In genomic region chr10:94380082-94380481, GRCm38 (mm10) we compare ENCODE assay signal across 16 mouse cellular contexts.
DNase-seq lines count a peak whose midpoint lies in the region; ATAC-seq and TF ChIP-seq lines count a peak whose summit lies in the region.
"Had no signal": no experiment of that assay in that cellular context is flagged by ENCODE, and none has a peak within 500 bp of the region (broad histone marks: within the 10 kb centered on the region; RNA-seq: fewer than 3 reads in every experiment).

No protein-coding gene starts in this region.

- H3K9ac ChIP-seq in forebrain, postnatal 0 days: no peak overlapping the region
- no peak overlapping the region for H3K9ac ChIP-seq in forebrain, embryonic 14.5 days (ENCODE audit: low read length)
- H3K9ac ChIP-seq: hindbrain, embryonic 15.5 days; limb, embryonic 12.5 days; neural tube, embryonic 12.5 days had no signal

- POLR2A ChIA-PET in Patski (lab: Charles Lee): no interaction called here

- TF ChIP-seq CTCF in forebrain, postnatal 0 days (IDR thresholded peaks at IDR 0.05; ENCODE audit: low read depth): peak; percentile 50
- TF ChIP-seq CTCF in left cerebral cortex, adult 2 months (IDR thresholded peaks at IDR 0.05): peak; percentile 31
- peak; percentile 56 for TF ChIP-seq CTCF in Patski (IDR thresholded peaks at IDR 0.05)

- no peaks in the 10 kb centered on the region for H3K9me3 ChIP-seq in forebrain, postnatal 0 days (ENCODE audit: low read length)
- peaks cover 1% of the 10 kb centered on the region; the same call in 1 of the 2 replicates for H3K9me3 ChIP-seq in forebrain, embryonic 14.5 days (replicated peaks; ENCODE audit: control insufficient read depth, low read length)
- H3K9me3 ChIP-seq: hindbrain, embryonic 15.5 days had no signal

- in situ Hi-C loops in Patski (cut with MboI; ENCODE audit: low pct_unique_long_range_greater_than_20kb): no loop called here

- intact Hi-C loops in left cerebral cortex, adult 2 months (cut with DNase I): no loop called here

- H3K4me1 ChIP-seq in forebrain, postnatal 0 days (ENCODE audit: insufficient read depth): peaks cover 7% of the 10 kb centered on the region; the same call in 1 of the 2 replicates
- no peaks in the 10 kb centered on the region for H3K4me1 ChIP-seq in forebrain, embryonic 14.5 days (ENCODE audit: control insufficient read depth, insufficient read depth, low read length)
- H3K4me1 ChIP-seq: limb, embryonic 12.5 days had no signal

- ATAC-seq in forebrain, postnatal 0 days: no peak
- no peak for ATAC-seq in forebrain, embryonic 14.5 days
- no peak for ATAC-seq in Patski

- no peaks in the 10 kb centered on the region for H3K36me3 ChIP-seq in forebrain, postnatal 0 days (ENCODE audit: insufficient read depth)
- H3K36me3 ChIP-seq in forebrain, embryonic 14.5 days (ENCODE audit: control insufficient read depth, insufficient read depth, low read length): no peaks in the 10 kb centered on the region
- H3K36me3 ChIP-seq: hindbrain, embryonic 15.5 days; limb, embryonic 12.5 days had no signal

- no peak overlapping the region for H3K27ac ChIP-seq in forebrain, postnatal 0 days (ENCODE audit: low read depth, low read length)
- H3K27ac ChIP-seq in forebrain, embryonic 14.5 days (ENCODE audit: low read depth, low read length): no peak overlapping the region
- H3K27ac ChIP-seq in left cerebral cortex, adult 2 months: no peak overlapping the region
- H3K27ac ChIP-seq: hindbrain, embryonic 15.5 days; limb, embryonic 12.5 days; neural tube, embryonic 12.5 days had no signal

- H3K27me3 ChIP-seq in forebrain, postnatal 0 days (ENCODE audit: insufficient read depth, low read length): no peaks in the 10 kb centered on the region
- H3K27me3 ChIP-seq in forebrain, embryonic 14.5 days (replicated peaks; ENCODE audit: control insufficient read depth, insufficient read depth, low read length): no peaks in the 10 kb centered on the region
- no peaks in the 10 kb centered on the region for H3K27me3 ChIP-seq in Patski
- H3K27me3 ChIP-seq: hindbrain, embryonic 15.5 days; limb, embryonic 12.5 days; neural tube, embryonic 12.5 days had no signal

- 78% methylated on average over 2 of the region's 2 CpGs for WGBS in forebrain, postnatal 0 days
- 91% methylated on average over 2 of the region's 2 CpGs for WGBS in forebrain, embryonic 14.5 days

- no peak overlapping the region for H3K4me2 ChIP-seq in forebrain, postnatal 0 days (ENCODE audit: low read depth)
- no peak overlapping the region for H3K4me2 ChIP-seq in forebrain, embryonic 14.5 days (ENCODE audit: low read length)
- H3K4me2 ChIP-seq: hindbrain, embryonic 15.5 days; limb, embryonic 12.5 days; neural tube, embryonic 12.5 days had no signal

- CTCF ChIA-PET in Patski (lab: Charles Lee): no interaction called here

- no peak overlapping the region for H3K4me3 ChIP-seq in forebrain, postnatal 0 days (ENCODE audit: low read depth, low read length)
- H3K4me3 ChIP-seq in forebrain, embryonic 14.5 days (ENCODE audit: low read depth, low read length): no peak overlapping the region
- H3K4me3 ChIP-seq in left cerebral cortex, adult 2 months: no peak overlapping the region
- H3K4me3 ChIP-seq: hindbrain, embryonic 15.5 days; limb, embryonic 12.5 days; neural tube, embryonic 12.5 days had no signal

- DNase-seq in forebrain, postnatal 0 days: no peak
- DNase-seq in forebrain, embryonic 14.5 days (ENCODE audit: low spot score): no peak
- no peak for DNase-seq in left cerebral cortex, adult 2 months (ENCODE audit: extremely low spot score in 1 of 2, low spot score in 2 of 2)
- no peak for DNase-seq in left cerebral cortex, adult 18-20 months (ENCODE audit: low spot score in 2 of 2)
- peak; percentile 4 for DNase-seq in 3T3-L1 (ENCODE audit: low read depth, low spot score)
- no peak for DNase-seq in Patski (ENCODE audit: low read depth, low spot score)
- DNase-seq in cerebellum, postnatal 4 days (ENCODE audit: low spot score in 2 of 2): no peak
- no peak for DNase-seq in layer of hippocampus, postnatal 14 days (ENCODE audit: low spot score in 2 of 2)
- DNase-seq: adrenal gland, postnatal 14 days; lung, postnatal 14 days; midbrain, embryonic 14.5 days; right cerebral cortex, postnatal 4 days; thymus, postnatal 36 days had no signal
